Mouse (Mus musculus) intestine, postnatal 0 days (tissue): Measurements from ENCODE around the gene Traf3. TPM values are rescaled to one million over a fixed set of nuclear protein-coding genes. Genes with fewer than 3 reads are reported as not detected.

Experiments used
- ATAC-seq: fragments of 200-750 bp; cut with Nextera tagmentation; 2 replicates; pipeline ENCODE4 v1.8.0; 2017; ENCODE audit warnings: mild to moderate bottlenecking, moderate TSS enrichment, moderate library complexity
- H3K27ac ChIP-seq: fragments of 300-500 bp; sonication (generic); 2 replicates; pipeline ENCODE4 v1.5.1; 2014; ENCODE audit warnings: mild to moderate bottlenecking, low read depth, low read length, moderate library complexity
- H3K27me3 ChIP-seq: fragments of 300-500 bp; sonication (generic); replicated peaks from 2 replicates; pipeline ENCODE4 v1.6.1; 2014; ENCODE audit warnings: low read length, mixed read lengths; ENCODE audit not compliant: control insufficient read depth, insufficient read depth
- H3K36me3 ChIP-seq: fragments of 300-500 bp; sonication (generic); 2 replicates; pipeline ENCODE4 v1.6.1; 2014; ENCODE audit warnings: mild to moderate bottlenecking, moderate library complexity; ENCODE audit not compliant: control insufficient read depth, insufficient read depth
- H3K4me1 ChIP-seq: fragments of 300-500 bp; sonication (generic); replicated peaks from 2 replicates; pipeline ENCODE4 v1.6.1; 2014; ENCODE audit warnings: antibody characterized with exemption, low read length, mixed read lengths; ENCODE audit not compliant: control insufficient read depth, insufficient read depth
- H3K4me2 ChIP-seq: fragments of 300-500 bp; sonication (generic); replicated peaks from 2 replicates; pipeline ENCODE4 v1.6.1; 2014; ENCODE audit warnings: low read depth, mild to moderate bottlenecking, moderate library complexity
- H3K4me3 ChIP-seq: fragments of 300-500 bp; sonication (generic); 2 replicates; pipeline ENCODE4 v1.5.1; 2014; ENCODE audit warnings: low read depth, low read length
- H3K9ac ChIP-seq: fragments of 300-500 bp; sonication (generic); 2 replicates; pipeline ENCODE4 v1.6.1; 2014; ENCODE audit warnings: mild to moderate bottlenecking, low read depth, low read length
- H3K9me3 ChIP-seq: fragments of 300-500 bp; sonication (generic); 2 replicates; pipeline ENCODE4 v1.6.1; 2016; ENCODE audit warnings: mixed run types; ENCODE audit not compliant: control insufficient read depth
- CTCF ChIP-seq: sonication (generic); IDR thresholded peaks from 2 replicates; pipeline ENCODE4 v1.5.1; 2016; ENCODE audit warnings: low read depth, mild to moderate bottlenecking, control low read depth, antibody characterized with exemption, moderate library complexity
- WGBS: fragments of 180-500 bp; shearing (Covaris S2); extraction: QIAGEN DNeasy Blood & Tissue Kit; methylation state at CpG from one replicate; pipeline ENCODE4 v1.1.7; 2014; 5-methylcytosine and 5-hydroxymethylcytosine counted together
- polyA plus RNA-seq: library from polyadenylated mRNA; unstranded; fragments of >200 nt; fragmentation: Nextera tagmentation; extraction: Ambion mirVana; gene quantifications from 2 replicates; pipeline ENCODE4 v1.2.1, GENCODE M21; 2015

The Traf3 gene
- polyA plus RNA-seq, 1 experiment from 2014 or later, result 4.0 TPM

- Histone ChIP-seq H3K9ac (no peak overlapping the region), H3K9me3 (no peaks in the 10 kb centered on the region), H3K4me2 (no peak overlapping the region), H3K36me3 (no peaks in the 10 kb centered on the region), H3K4me1 (no peaks in the 10 kb centered on the region), H3K4me3 (no peak overlapping the region), H3K27ac (no peak overlapping the region), H3K27me3 (no peaks in the 10 kb centered on the region)
- ATAC-seq, result no peak
- TF ChIP-seq CTCF, result no peak
- WGBS, result 79% methylated on average over 2 of the region's 2 CpGs
These were observed 21.6 kb upstream of the Traf3 start for GRCm38 (mm10) chr12:111144598-111144997.

- Histone ChIP-seq H3K4me3 (no peak overlapping the region), H3K27ac (no peak overlapping the region), H3K9ac (no peak overlapping the region), H3K36me3 (no peaks in the 10 kb centered on the region), H3K27me3 (no peaks in the 10 kb centered on the region), H3K9me3 (no peaks in the 10 kb centered on the region), H3K4me1 (no peaks in the 10 kb centered on the region), H3K4me2 (no peak overlapping the region)
- ATAC-seq, result no peak
- 51% methylated on average over 9 of the region's 9 CpGs for WGBS
- TF ChIP-seq CTCF, result no peak
These were observed 20.9 kb upstream of the Traf3 start for GRCm38 (mm10) chr12:111145269-111145668.

GRCm38 (mm10) chr12:111149495-111150235 is 16.5 kb upstream of the Traf3 start:
- H3K36me3 ChIP-seq, result no peaks in the 10 kb centered on the region
- peak overlapping the region; percentile 22 for H3K4me2 ChIP-seq
- H3K9ac ChIP-seq, result no peak overlapping the region
- ATAC-seq, result peak; percentile 44; the same call in 1 of the 2 replicates
- no peak overlapping the region for H3K4me3 ChIP-seq
- TF ChIP-seq CTCF, result no peak
- 55% methylated on average over 17 of the region's 17 CpGs for WGBS
- no peaks in the 10 kb centered on the region for H3K27me3 ChIP-seq
- no peaks in the 10 kb centered on the region for H3K9me3 ChIP-seq
- H3K27ac ChIP-seq, result no peak overlapping the region
- no peaks in the 10 kb centered on the region for H3K4me1 ChIP-seq

GRCm38 (mm10) chr12:111150236-111150596 is 16.0 kb upstream of the Traf3 start:
- Histone ChIP-seq H3K9me3 (no peaks in the 10 kb centered on the region), H3K4me2 (peak overlapping the region; percentile 22), H3K36me3 (no peaks in the 10 kb centered on the region), H3K4me1 (no peaks in the 10 kb centered on the region), H3K4me3 (no peak overlapping the region), H3K9ac (no peak overlapping the region), H3K27me3 (no peaks in the 10 kb centered on the region), H3K27ac (no peak overlapping the region)
- peak; percentile 58 for ATAC-seq
- TF ChIP-seq CTCF, result no peak
- 3% methylated on average over 6 of the region's 6 CpGs for WGBS

GRCm38 (mm10) chr12:111151422-111152156 is 14.6 kb upstream of the Traf3 start:
- no peaks in the 10 kb centered on the region for H3K4me1 ChIP-seq
- 85% methylated on average over 5 of the region's 5 CpGs for WGBS
- H3K4me3 ChIP-seq, result no peak overlapping the region
- TF ChIP-seq CTCF, result no peak
- H3K27me3 ChIP-seq, result no peaks in the 10 kb centered on the region
- no peaks in the 10 kb centered on the region for H3K36me3 ChIP-seq
- no peak overlapping the region for H3K4me2 ChIP-seq
- no peak overlapping the region for H3K9ac ChIP-seq
- no peaks in the 10 kb centered on the region for H3K9me3 ChIP-seq
- no peak for ATAC-seq
- no peak overlapping the region for H3K27ac ChIP-seq

- TF ChIP-seq CTCF, result no peak
- ATAC-seq, result no peak
- H3K27me3 ChIP-seq, result no peaks in the 10 kb centered on the region
These were observed 13.6 kb upstream of the Traf3 start for GRCm38 (mm10) chr12:111152579-111152978.

More at GRCm38 (mm10) chr12:111152579-111152978, 13.6 kb upstream of the Traf3 start:
- Histone ChIP-seq H3K4me3 (no peak overlapping the region), H3K27ac (no peak overlapping the region), H3K4me1 (no peaks in the 10 kb centered on the region), H3K9me3 (no peaks in the 10 kb centered on the region), H3K4me2 (no peak overlapping the region), H3K9ac (no peak overlapping the region), H3K36me3 (no peaks in the 10 kb centered on the region)
- WGBS, result 84% methylated on average over 6 of the region's 6 CpGs
